Mouse (Mus musculus): ENCODE data around the gene Exd1. TPM values are rescaled to one million over a fixed set of nuclear protein-coding genes. Genes with fewer than 3 reads are reported as not detected.
"Not testable (repeated sequence)": the region's sequence is repeated elsewhere in the genome, so short reads cannot be mapped to it uniquely, and the experiment has no call there.

The Exd1 gene
- total RNA-seq, 2 experiments from 2014 or later, result 0.07 to 0.37 TPM

- intact Hi-C loops (cut with DNase I), result loop anchor here (1.0 to 5.0 kb wide), 3 partner anchors 48 to 127 kb away; partner anchors contain the start of gene Ndufaf1
These were observed 442 bp downstream of the Exd1 start for GRCm38 (mm10) chr2:119546848-119547521.

GRCm38 (mm10) chr2:119543656-119544055 lies 3.8 kb downstream of the Exd1 start:
- intact Hi-C loops (cut with DNase I), result loop anchor here (2.0 to 5.0 kb wide), 2 partner anchors 43 to 94 kb away; no protein-coding TSS in a partner anchor

More at GRCm38 (mm10) chr2:119546848-119547521, 442 bp downstream of the Exd1 start:
- DNase-seq, result peak; percentile 83 to 92

GRCm38 (mm10) chr2:119542106-119542505 lies 5.3 kb downstream of the Exd1 start:
- DNase-seq, result peak; percentile 59 to 77
- intact Hi-C loops (cut with DNase I), result loop anchor here (2.0 to 5.0 kb wide), 2 partner anchors 45 to 95 kb away; no protein-coding TSS in a partner anchor

More at GRCm38 (mm10) chr2:119543656-119544055, 3.8 kb downstream of the Exd1 start:
- no peak for DNase-seq

- intact Hi-C loops (cut with DNase I), result no loop called here
These were observed 8.6 kb downstream of the Exd1 start for GRCm38 (mm10) chr2:119538802-119539201.

GRCm38 (mm10) chr2:119525422-119525821 lies 22.0 kb downstream of the Exd1 start:
- intact Hi-C loops (cut with DNase I), result no loop called here
- DNase-seq, result no peak

More at GRCm38 (mm10) chr2:119538802-119539201, 8.6 kb downstream of the Exd1 start:
- DNase-seq, result no peak

GRCm38 (mm10) chr2:119523836-119524235 lies 23.6 kb downstream of the Exd1 start:
- intact Hi-C loops (cut with DNase I), result loop anchor here (5.0 kb wide), 1 partner anchor 87 kb away; no protein-coding TSS in a partner anchor
- DNase-seq, result no peak

- intact Hi-C loops (cut with DNase I), result loop anchor here (2.0 to 5.0 kb wide), 2 partner anchors 83 to 222 kb away; no protein-coding TSS in a partner anchor
- DNase-seq, result no peak
These were observed 26.9 kb downstream of the Exd1 start for GRCm38 (mm10) chr2:119520550-119520949.

GRCm38 (mm10) chr2:119516811-119517210 lies 30.6 kb downstream of the Exd1 start:
- DNase-seq, result peak in 1 of 2 experiments; percentile 2
- intact Hi-C loops (cut with DNase I), result no loop called here

- no peak for DNase-seq
- intact Hi-C loops (cut with DNase I), result no loop called here
These were observed 33.4 kb downstream of the Exd1 start for GRCm38 (mm10) chr2:119514026-119514522.

GRCm38 (mm10) chr2:119512292-119512691 lies 35.1 kb downstream of the Exd1 start:
- no peak for DNase-seq
- intact Hi-C loops (cut with DNase I), result no loop called here

- intact Hi-C loops (cut with DNase I), result no loop called here
- DNase-seq, result no peak
These were observed 36.6 kb downstream of the Exd1 start for GRCm38 (mm10) chr2:119510856-119511255.

GRCm38 (mm10) chr2:119508518-119508917 lies 38.9 kb downstream of the Exd1 start:
- DNase-seq; intact Hi-C loops (cut with DNase I): not testable (repeated sequence)

- peak in 1 of 2 experiments; percentile 4 for DNase-seq
- intact Hi-C loops (cut with DNase I), result no loop called here
These were observed 40.3 kb downstream of the Exd1 start for GRCm38 (mm10) chr2:119507108-119507507.

GRCm38 (mm10) chr2:119500965-119501652 lies 46.3 kb downstream of the Exd1 start:
- intact Hi-C loops (cut with DNase I), result no loop called here
- DNase-seq, result no peak

GRCm38 (mm10) chr2:119498859-119499258 lies 48.6 kb downstream of the Exd1 start:
- intact Hi-C loops (cut with DNase I), result no loop called here
- no peak for DNase-seq

- no peak for DNase-seq
- intact Hi-C loops (cut with DNase I), result no loop called here
These were observed 51.3 kb downstream of the Exd1 start for GRCm38 (mm10) chr2:119496082-119496481.

GRCm38 (mm10) chr2:119491953-119492352 lies 55.5 kb downstream of the Exd1 start:
- no peak for DNase-seq

GRCm38 (mm10) chr2:119486488-119486887 lies 60.9 kb downstream of the Exd1 start:
- no peak for DNase-seq
- intact Hi-C loops (cut with DNase I), result no loop called here

More at GRCm38 (mm10) chr2:119491953-119492352, 55.5 kb downstream of the Exd1 start:
- intact Hi-C loops (cut with DNase I), result no loop called here

GRCm38 (mm10) chr2:119482307-119482706 lies 65.1 kb downstream of the Exd1 start:
- no peak for DNase-seq
- intact Hi-C loops (cut with DNase I), result no loop called here

GRCm38 (mm10) chr2:119478397-119478749 lies 69.1 kb downstream of the Exd1 start:
- intact Hi-C loops (cut with DNase I), result loop anchor here (5.0 kb wide), 1 partner anchor 119 kb away; no protein-coding TSS in a partner anchor
- no peak for DNase-seq

All from heart, postnatal 10 days (tissue).